Mouse (Mus musculus): ENCODE results near the gene Serpinb1a. TPM values are rescaled to one million over a fixed set of nuclear protein-coding genes. Genes with fewer than 3 reads are reported as not detected.

The Serpinb1a gene
- total RNA-seq, 1 experiment from 2014 or later: 61.2 TPM

DNA sequence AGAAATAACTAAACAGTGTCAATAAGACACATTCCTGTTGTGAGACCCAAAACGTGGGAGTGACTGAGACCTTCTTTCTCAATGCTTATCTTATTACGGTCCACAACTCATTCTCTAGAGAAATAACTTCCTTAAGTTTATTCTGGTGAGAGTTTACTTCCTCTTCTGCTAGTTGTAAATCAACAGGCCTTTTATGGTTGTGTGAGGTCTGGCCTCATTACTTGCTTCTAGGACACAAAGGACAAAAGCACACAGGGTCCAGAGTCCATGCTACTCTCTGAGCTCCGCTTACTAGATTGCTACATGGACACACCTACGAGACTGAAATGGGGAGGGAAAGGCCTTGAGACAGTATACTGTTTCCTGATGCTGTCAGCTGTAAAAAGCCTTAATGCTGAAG is 1.9 kb downstream of the Serpinb1a start:
- no peak; the same call in 1 of the 2 replicates for ATAC-seq (replicated peaks; ENCODE audit: insufficient number of reproducible peaks, low FRiP score, low TSS enrichment, poor library complexity, severe bottlenecking)

DNA sequence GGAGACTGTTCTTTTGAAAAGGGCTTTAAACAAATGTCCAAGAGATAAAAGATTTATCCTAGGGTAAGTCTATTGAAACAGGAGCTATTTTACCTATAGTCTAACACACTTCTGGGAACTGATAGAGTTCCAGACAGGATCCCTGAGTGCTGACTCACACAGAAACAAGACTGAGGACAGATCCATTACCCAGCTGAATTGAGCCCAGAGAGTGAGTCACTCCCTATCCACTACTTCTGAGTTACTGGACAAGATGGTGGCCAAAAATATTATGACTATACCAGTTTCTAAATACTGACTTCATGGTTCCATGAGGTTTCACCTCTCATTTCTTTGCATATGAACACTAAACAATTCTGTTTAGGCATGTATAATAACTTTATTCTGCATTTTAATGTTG is 4.8 kb downstream of the Serpinb1a start:
- ATAC-seq (replicated peaks; ENCODE audit: insufficient number of reproducible peaks, low FRiP score, low TSS enrichment, poor library complexity, severe bottlenecking): no peak

DNA sequence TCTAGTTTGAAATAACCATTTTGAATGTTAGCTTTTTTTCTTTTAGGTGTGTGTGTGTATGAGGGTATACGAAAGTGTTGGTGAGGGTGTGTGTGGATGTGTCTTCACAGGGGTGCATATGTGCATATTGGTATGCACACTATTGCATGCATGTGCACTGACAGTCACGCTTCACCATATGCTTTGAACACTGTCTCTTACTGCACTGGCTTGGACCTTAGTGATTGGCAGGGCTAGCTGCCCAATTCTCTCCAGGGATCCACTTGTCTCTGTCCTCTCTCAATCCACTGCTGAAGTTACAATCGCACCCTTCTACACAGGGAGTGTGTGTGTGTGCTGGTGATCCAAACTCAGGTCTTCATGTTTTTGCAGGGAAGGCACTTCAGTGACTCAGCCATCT is 9.6 kb downstream of the Serpinb1a start:
- ATAC-seq (replicated peaks; ENCODE audit: insufficient number of reproducible peaks, low FRiP score, low TSS enrichment, poor library complexity, severe bottlenecking): no peak

DNA sequence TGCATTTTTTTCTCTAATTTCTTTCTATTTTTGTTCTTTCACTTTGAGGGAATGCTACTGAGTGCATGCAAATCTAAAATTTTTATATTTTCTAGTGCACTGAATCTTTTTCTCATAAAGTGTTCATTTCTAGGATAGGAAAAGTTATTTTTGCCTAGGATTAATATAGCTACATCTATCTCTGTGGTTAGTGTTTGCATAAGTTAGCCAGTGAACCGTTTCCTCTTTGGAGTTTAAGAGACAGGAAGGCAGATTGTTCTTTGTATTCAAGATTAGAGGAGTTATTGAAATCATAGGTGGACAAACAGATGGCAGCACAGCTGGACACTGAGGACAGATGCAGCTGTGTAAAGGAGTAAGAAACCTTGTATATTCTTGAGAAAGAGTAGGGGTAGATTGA is 11.7 kb downstream of the Serpinb1a start:
- no peak for ATAC-seq (replicated peaks; ENCODE audit: insufficient number of reproducible peaks, low FRiP score, low TSS enrichment, poor library complexity, severe bottlenecking)

DNA sequence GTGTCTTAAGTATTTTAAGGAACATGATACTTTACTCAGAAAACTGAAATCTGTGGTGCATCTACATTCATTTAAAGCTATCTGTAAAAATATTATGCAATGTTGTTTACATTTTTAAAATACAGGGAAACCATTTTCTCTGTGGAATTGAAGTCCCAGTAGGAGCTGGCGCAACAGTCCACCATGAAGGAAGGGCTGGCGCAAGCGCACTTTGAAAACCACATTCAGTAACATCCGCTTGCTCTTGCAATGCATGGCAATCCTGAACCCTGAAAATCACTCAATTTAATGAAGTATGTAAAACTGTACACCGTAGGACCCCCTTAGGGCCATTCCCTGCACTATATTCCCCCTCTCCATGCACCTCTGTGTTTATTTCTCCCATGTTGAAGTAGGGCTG is 16.5 kb downstream of the Serpinb1a start:
- no peak for ATAC-seq (replicated peaks; ENCODE audit: insufficient number of reproducible peaks, low FRiP score, low TSS enrichment, poor library complexity, severe bottlenecking)

DNA sequence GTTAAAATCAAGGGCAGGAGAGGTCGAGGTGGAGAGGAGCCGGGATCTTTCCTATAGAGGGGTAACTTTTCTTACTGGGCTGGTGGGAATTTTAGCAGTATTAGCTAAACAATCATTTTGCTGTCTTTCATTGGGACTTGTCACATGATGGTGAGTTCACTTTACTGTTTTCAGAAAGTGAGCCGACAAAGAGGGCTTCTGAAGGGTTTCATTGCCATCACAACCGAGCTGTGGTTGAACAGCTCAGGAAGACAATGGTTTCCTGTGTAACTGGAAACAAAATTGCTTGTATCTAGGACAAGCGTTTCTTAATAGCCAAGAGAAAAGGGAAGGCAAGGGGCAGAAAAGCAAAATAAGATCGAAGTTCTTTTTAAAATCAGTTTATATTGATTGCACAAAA is 17.7 kb downstream of the Serpinb1a start:
- no peak for ATAC-seq (replicated peaks; ENCODE audit: insufficient number of reproducible peaks, low FRiP score, low TSS enrichment, poor library complexity, severe bottlenecking)

DNA sequence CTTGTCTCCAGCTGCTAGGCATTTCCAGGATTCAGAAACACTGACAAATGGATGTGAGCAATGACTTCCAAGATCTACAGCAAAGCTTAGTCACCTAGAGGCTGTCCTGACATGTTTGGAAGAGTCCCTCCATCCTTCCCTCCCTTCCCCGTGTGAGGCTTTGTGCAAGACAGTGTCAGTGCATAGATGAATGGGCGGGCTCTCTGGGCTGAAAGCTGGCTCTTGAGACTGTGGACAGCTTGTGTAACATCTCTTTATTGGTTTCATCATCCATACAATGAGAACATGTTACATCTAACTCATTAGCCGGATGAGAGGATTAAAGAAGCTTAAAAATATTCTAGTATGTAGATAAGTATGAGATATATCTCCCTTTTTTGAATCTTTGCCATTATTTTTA is 18.2 kb downstream of the Serpinb1a start:
- ATAC-seq (replicated peaks; ENCODE audit: insufficient number of reproducible peaks, low FRiP score, low TSS enrichment, poor library complexity, severe bottlenecking): no peak

DNA sequence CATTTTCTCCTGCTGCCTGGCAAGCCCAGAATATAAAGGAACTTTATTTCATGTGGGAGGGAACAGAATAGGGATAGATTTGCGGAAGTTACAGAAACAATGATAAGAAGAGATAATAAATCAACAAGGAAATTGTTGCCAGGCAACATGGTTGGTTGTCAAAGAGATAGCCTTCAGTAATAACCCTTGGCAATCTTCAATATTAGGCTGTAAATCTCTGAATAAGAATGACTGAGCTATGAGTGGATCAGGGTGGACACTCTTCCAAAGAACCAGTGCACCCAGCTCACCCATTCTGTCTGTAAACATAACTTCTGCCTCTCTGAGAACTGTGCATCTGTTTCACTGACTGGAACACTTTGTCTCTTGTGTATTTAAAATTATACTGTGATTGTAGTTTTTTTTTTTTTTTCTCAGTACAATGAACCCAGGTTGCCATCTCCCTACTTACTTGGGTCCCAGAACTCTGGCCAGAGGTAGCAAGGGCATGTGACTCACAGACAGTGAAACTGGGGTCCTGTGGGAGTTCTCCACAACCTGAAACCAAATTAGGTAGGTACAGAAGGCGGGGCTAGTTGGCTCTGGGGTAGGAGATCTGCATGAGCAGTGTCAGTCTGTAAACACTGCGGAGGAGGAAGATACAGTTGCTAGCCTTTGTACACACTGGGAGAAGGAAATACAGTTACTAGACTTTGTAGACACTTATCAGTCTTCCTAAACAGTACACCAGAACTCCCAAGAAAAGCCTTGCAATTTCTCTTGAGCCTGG is 19.3 kb downstream of the Serpinb1a start:
- peak; percentile 49; the same call in 1 of the 2 replicates for ATAC-seq (replicated peaks; ENCODE audit: insufficient number of reproducible peaks, low FRiP score, low TSS enrichment, poor library complexity, severe bottlenecking)

DNA sequence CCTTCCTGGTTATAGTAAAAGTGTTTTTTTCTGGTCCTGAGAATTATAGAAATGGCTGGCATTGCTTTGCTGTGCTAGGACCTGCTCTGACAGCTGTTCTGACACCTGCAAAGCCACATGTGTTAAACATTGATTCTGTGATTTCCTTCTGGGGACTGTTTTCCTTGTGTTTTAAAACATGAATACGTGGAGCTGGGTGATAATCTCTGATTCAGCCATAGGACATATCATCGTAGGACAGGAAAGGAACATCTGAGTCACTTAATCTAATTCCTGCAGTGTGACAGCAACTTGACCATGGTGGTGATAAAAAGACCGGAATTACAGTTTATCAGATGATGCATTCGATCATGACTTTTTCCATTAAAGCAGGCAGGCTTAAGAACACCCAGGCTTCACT is 22.1 kb downstream of the Serpinb1a start:
- ATAC-seq (replicated peaks; ENCODE audit: insufficient number of reproducible peaks, low FRiP score, low TSS enrichment, poor library complexity, severe bottlenecking): no peak

DNA sequence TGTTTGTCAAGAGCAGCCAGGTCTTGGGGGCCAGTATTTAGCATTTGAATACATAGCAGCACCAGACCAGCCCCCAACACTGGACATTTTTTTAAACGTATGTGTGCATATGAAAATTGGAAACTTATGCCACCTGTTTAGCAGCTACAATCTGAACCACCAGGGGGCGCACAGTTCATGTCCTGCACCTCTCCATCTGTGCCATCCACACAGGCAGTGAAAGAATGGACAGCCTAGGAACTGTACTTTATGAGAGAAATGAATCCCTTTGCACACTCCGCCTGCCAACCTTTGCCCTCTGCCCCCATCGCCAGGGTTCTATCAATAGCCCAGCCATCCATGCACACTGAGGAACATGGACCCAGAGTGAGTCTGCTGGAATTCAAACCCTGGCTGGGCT is 23.0 kb downstream of the Serpinb1a start:
- 0 out of 2 replicates have a peak, but pooled peaks have one; percentile 49 for ATAC-seq (replicated peaks; ENCODE audit: insufficient number of reproducible peaks, low FRiP score, low TSS enrichment, poor library complexity, severe bottlenecking)

DNA sequence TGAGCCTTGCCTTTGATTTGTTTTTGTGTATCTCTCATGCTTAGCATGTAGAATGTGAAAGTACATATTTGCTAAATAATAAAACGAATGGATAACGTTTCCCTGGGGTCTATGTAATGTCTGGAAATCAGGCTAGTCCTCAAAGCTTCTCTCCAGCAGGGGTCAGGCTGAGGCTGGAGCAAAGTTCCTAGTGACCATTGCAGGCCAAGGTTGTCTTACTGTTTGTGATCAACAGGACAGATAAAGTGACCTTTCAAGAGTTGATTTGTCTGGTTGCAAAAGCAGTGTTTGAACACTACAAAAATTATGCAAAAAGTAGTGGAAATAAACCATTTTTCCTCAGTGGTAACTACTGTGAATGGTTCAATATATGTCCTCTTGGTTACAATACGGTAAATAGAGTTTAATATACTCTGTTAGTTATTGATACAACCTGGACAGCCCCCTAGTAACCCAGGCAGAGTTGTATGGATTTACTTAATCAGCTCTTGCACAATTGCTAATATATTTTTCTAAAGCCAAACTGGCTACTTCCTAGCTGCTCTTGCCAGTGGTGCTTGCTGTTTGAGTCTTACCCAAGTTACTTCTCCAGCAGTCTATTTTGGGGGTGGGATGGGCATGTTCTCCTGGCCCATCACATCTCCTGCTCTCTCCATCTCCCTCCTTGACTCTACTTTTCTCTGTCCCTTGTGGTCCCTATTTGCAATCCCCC is 23.7 kb downstream of the Serpinb1a start:
- ATAC-seq (replicated peaks; ENCODE audit: insufficient number of reproducible peaks, low FRiP score, low TSS enrichment, poor library complexity, severe bottlenecking): no peak

DNA sequence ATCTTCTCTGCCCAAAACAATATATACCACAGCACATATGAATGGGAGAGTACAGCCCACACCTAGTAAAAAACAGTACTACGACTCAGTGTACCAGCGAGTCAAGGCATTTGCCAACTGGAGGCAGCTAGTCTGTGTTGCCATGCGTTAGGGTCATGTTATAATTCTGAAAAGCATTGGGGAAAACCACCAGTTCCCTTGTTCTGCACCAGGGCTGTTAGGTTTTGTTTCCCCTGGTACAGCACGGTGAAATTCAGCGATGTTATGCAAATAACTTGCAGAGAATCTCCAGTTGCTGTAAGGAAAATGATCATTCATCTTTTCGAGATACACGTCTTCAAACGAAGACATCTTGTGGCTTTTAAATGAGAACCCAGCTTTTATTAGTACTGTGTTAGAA is 25.4 kb downstream of the Serpinb1a start:
- ATAC-seq (replicated peaks; ENCODE audit: insufficient number of reproducible peaks, low FRiP score, low TSS enrichment, poor library complexity, severe bottlenecking): no peak

DNA sequence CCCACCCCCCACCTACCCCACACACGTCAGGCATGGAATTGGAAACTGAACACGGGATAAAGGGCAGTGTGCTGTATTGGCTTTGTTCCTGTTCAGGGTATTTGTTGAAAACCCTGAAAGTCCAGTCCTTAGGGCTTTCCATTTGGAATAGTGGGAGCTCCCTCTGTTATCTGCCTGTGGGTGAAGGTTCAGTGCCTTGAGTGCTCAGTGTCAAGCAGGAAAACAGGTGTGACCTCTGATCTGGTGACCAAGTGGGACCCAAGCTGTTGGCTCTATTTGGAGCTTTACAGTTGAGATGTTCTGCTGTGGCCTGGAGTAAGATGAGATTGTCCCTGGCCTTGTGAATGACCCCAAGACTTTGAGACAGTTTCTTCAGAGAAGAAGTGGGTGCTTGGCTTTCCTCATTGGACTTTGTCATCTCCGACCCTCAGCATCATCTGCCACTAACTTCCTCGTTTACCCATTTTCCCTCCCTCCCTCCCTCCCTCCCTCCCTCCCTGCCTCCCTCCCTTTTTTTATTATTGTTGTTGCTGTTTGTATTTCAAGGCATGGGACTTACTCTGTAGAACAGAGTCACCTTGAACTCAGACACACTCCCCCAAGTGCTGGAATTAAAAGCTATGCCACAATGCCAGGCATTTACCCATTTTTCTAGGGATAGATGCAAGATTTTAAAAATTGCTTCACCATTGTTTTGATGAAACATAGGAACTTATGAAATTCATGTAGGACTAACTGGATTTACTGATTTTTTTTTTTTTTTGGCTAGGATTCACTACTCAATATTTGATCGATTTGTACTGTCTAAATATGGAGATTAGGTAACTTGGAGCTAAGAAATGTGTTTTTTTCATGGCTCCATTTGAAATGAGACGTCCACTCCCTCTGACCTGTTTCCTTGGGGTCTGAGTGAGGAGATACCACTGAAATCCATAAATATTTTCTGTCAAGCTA is 26.3 kb downstream of the Serpinb1a start:
- no peak for ATAC-seq (replicated peaks; ENCODE audit: insufficient number of reproducible peaks, low FRiP score, low TSS enrichment, poor library complexity, severe bottlenecking)

DNA sequence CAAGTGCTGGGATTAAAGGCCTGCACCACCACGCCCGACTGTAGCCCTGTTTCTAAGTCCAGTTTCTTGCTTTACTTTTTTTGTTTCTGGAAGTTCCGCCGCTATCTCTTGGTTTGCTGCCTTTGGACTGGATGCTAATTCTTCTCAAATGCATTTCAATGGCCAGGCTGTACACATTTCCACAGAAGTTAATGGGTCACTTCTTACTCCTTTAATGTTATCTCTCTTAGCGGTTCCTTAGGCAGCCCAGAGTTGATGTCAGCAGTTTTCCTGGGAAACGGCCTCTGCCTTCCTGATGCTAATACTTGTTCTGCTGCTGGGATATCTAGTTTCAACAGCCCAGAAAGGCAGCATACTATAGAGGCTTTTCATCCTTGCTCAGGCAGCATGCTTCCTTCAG is 27.9 kb downstream of the Serpinb1a start:
- no peak for ATAC-seq (replicated peaks; ENCODE audit: insufficient number of reproducible peaks, low FRiP score, low TSS enrichment, poor library complexity, severe bottlenecking)

DNA sequence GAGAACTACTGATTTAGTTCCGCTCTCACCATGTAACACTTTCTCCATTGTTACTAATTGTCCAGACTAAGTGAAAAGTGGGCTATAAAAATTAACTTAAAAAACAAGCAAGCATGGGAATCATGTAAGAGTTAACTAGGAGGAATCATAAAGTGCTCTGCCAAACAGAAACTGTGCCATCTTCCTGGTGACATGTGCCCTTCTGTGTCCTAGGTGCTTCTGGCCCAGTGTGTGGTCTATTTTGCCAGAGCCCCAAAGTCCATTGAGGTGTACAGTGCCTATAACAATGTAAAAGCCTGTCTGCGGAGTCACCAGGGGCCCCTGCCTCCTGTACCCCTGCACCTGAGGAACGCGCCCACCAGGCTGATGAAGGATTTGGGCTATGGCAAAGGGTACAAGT is 29.3 kb downstream of the Serpinb1a start:
- ATAC-seq (replicated peaks; ENCODE audit: insufficient number of reproducible peaks, low FRiP score, low TSS enrichment, poor library complexity, severe bottlenecking): no peak

DNA sequence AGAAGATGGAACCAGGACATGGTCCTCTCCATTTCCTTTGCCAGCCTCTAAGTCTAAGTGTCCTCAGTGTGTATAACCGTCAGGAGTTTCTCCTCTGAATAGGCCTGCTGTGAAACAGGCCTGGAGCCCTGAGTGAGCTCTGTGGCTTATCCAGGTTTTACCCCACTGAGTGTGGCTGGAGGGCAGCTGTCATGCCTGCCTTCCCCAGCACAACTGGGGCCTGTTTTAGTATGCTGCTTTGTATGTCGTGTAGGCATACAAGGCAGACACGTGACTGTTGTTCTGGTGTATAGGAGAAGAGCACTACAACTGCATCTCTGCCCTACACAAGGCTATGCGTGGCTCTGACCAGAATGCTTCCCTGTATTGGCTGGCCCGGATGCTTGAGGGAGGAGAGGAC is 31.1 kb downstream of the Serpinb1a start:
- ATAC-seq (replicated peaks; ENCODE audit: insufficient number of reproducible peaks, low FRiP score, low TSS enrichment, poor library complexity, severe bottlenecking): no peak

DNA sequence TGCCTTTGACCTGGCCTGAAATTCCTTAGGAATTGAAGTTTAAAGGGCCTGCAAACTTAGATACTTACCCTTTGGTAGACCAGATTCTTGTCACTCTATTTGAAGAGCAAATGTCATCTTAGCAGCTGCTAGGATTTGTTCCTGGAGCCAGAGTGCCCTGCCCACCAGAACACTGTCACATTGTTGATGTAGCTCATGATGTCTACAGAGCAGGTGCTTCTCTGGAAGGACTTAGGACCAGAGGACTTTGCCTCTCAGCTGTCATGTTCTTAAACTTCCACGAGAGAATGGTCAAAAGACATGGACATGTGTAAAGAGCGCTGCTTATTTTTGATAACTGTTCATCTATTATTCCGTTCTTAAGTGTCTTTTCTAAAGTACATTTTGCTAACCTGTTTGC is 31.7 kb downstream of the Serpinb1a start:
- no peak for ATAC-seq (replicated peaks; ENCODE audit: insufficient number of reproducible peaks, low FRiP score, low TSS enrichment, poor library complexity, severe bottlenecking)

DNA sequence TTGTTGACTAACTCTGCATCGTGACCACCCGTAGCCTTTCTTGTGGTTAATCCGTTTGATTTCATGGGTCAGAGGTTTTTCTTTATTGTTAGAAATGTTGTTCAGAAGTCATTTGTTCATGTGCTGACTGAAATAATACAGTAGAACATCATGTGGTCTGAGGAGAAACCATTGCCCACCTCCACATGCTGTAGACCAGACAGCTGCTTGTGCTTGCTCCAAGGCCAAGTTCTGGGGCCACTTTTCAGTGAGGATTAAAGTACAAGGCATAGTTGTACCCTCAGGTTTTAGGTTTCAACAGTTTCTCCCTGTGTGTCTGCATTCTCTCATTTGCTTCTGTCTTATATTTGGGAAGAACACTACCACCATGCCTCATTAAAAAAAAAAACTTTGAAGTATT is 43.4 kb downstream of the Serpinb1a start:
- no peak for ATAC-seq (replicated peaks; ENCODE audit: insufficient number of reproducible peaks, low FRiP score, low TSS enrichment, poor library complexity, severe bottlenecking)

DNA sequence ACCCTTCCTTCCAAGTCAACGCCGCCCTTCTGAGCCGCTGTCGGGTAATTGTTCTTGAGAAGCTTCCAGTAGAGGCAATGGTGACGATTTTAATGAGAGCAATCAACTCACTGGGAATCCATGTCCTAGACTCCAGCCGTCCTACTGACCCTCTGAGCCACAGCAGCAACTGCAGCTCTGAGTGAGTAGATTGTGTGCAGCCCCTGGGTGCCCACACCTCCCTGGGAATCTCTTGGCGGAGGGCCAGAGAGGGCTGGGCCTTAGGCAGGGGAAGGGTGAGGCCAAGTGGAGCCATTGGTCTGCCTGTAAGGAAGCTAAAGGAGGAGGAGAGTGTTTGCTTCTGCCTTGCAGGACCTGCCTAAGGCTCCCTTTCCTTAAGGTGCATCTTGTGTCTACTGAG is 44.2 kb downstream of the Serpinb1a start:
- ATAC-seq (replicated peaks; ENCODE audit: insufficient number of reproducible peaks, low FRiP score, low TSS enrichment, poor library complexity, severe bottlenecking): no peak
